8 mouse cellular contexts compared by ENCODE assay signal in the genomic region with DNA sequence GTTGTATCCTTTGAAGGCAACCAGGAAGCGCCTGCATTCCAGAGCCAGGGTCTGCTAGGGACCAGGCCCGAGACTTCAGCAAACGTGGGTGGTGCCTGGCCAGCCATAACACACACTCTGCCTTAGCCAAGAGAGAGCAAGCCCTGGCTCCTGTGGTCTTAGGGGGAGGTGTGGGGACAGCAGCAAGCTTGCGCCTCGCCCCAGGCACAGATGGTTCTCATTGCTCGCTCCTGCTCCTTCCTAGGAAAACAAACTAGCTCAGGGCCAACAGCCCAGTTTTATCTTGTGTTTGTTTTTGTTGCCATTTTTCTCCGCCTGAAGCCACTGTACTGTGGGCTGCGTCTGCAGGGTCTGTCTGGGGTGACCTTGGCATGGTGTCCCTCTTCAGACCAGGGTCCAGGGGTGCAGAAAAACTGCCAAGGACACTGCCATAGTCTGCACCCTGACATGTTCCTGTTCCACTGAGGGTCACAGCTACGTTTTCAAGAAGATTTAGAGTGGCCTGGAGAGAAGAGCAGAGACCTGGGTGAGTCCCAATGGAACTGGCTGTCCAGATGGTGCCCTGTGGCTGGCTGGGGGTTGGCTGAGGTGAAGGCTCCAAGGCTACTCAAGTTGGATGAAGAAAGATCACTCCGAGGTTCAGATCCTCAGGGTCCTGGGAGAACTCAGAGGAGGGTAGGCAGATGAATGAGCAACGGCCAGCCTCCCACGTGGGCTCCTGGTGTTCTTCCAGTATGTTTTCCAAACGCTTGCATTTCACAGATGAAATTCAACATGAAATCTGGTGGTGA. TPM values are rescaled to one million over a fixed set of nuclear protein-coding genes. Genes with fewer than 3 reads are reported as not detected.
DNase-seq lines count a peak whose midpoint lies in the region; ATAC-seq and TF ChIP-seq lines count a peak whose summit lies in the region.

No protein-coding gene starts in this region.

- 0 out of 2 replicates have a peak, but pooled peaks have one; percentile 13 for TF ChIP-seq EP300 in heart, adult 2 months (IDR thresholded peaks at IDR 0.05; ENCODE audit: insufficient read depth, low read depth, low read length)

- TF ChIP-seq CTCF in bone marrow macrophage, adult 2 months (IDR thresholded peaks at IDR 0.05; ENCODE audit: low read depth, low read length): no peak
- no peak for TF ChIP-seq CTCF in heart, adult 2 months (IDR thresholded peaks at IDR 0.05)

- peak overlapping the region; percentile 80 for H3K4me3 ChIP-seq in bone marrow macrophage, adult 2 months (ENCODE audit: insufficient read depth, low read length)
- H3K4me3 ChIP-seq in heart, adult 2 months: no peak overlapping the region
- H3K4me3 ChIP-seq in lung, embryonic 15.5 days: peak overlapping the region; percentile 68

- H3K9me3 ChIP-seq in lung, embryonic 15.5 days: no peaks in the 10 kb centered on the region

- H3K9ac ChIP-seq in heart, adult 2 months (ENCODE audit: low read depth, low read length): no peak overlapping the region; the same call in 1 of the 2 replicates
- peak overlapping the region; percentile 84; the same call in 1 of the 2 replicates for H3K9ac ChIP-seq in lung, embryonic 15.5 days

- DNase-seq in embryo, embryonic 9.5 days (ENCODE audit: extremely low spot score): peak; percentile 55
- peak; percentile 69 to 79 for DNase-seq in heart, adult 2 months
- DNase-seq in kidney, adult 18-20 months: peak; percentile 41
- DNase-seq in skeletal muscle tissue, adult 2 months (ENCODE audit: low read depth, low spot score): peak; percentile 71

- intact Hi-C loops in heart, adult 2 months (cut with DNase I): loop anchor here (5.0 kb wide), 1 partner anchor 38 kb away; the partner anchor contains the start of gene Dnlz

- peak overlapping the region; percentile 68 for H3K4me2 ChIP-seq in lung, embryonic 15.5 days

- no peak for TF ChIP-seq POLR2A in bone marrow macrophage, adult 2 months (IDR thresholded peaks at IDR 0.05; ENCODE audit: borderline replicate concordance, low read depth, low read length)
- no peak for TF ChIP-seq POLR2A in heart, adult 2 months (IDR thresholded peaks at IDR 0.05; ENCODE audit: insufficient read depth, low read depth, low read length)

- H3K27me3 ChIP-seq in heart, adult 2 months (ENCODE audit: control insufficient read depth, insufficient read depth, low read length): no peaks in the 10 kb centered on the region
- no peaks in the 10 kb centered on the region for H3K27me3 ChIP-seq in lung, embryonic 15.5 days

- no peaks in the 10 kb centered on the region for H3K36me3 ChIP-seq in heart, adult 2 months (ENCODE audit: control insufficient read depth, insufficient read depth, low read length)
- no peaks in the 10 kb centered on the region for H3K36me3 ChIP-seq in lung, embryonic 15.5 days

- WGBS in heart, adult 2 months: 52% methylated on average over 13 of the region's 13 CpGs
- whole genome bisulfite sequencing in lung, embryonic 15.5 days: 19% methylated on average over 13 of the region's 13 CpGs

- no peak overlapping the region for H3K27ac ChIP-seq in bone marrow macrophage, adult 2 months (ENCODE audit: insufficient read depth, low read depth, low read length)
- H3K27ac ChIP-seq in heart, adult 2 months: peak overlapping the region; percentile 67
- H3K27ac ChIP-seq in lung, embryonic 15.5 days: peak overlapping the region; percentile 97

- peaks cover 12% of the 10 kb centered on the region for H3K4me1 ChIP-seq in bone marrow macrophage, adult 2 months (ENCODE audit: control insufficient read depth, insufficient read depth, low read length)
- peaks cover 5% of the 10 kb centered on the region for H3K4me1 ChIP-seq in heart, adult 2 months (ENCODE audit: control insufficient read depth, insufficient read depth, low read length)
- H3K4me1 ChIP-seq in lung, embryonic 15.5 days: peaks cover 62% of the 10 kb centered on the region

- ATAC-seq in lung, embryonic 15.5 days (ENCODE audit: borderline replicate concordance, extremely low read depth, low FRiP score, low TSS enrichment): peak; percentile 89
- no peak for ATAC-seq in activated CD4-positive, CD25-positive, alpha-beta regulatory T cell, adult 4 months
- ATAC-seq in erythroid progenitor cell, adult 5-6 weeks (replicated peaks; ENCODE audit: low FRiP score, poor library complexity, severe bottlenecking): no peak

- H3K79me2 ChIP-seq in heart, adult 2 months (replicated peaks; ENCODE audit: control insufficient read depth, insufficient read depth, low read length): no peaks in the 10 kb centered on the region

RNA-seq across cellular contexts. Expression of gene Gpsm1, which starts 0.8 kb away (rescaled TPM):
- polyA plus RNA-seq in bone marrow macrophage, adult 2 months (2012; ENCODE audit: insufficient read depth, insufficient read length, missing spikeins): 5.3 and 5.5 TPM in 2 replicates
- total RNA-seq in heart, adult 2 months (2021): 100 to 1,000 TPM; 169 to 249 TPM
- 301 and 369 TPM in 2 replicates for polyA plus RNA-seq in heart, adult 2 months (2012; rRNA removed)
- 54.6 and 55.3 TPM in 2 replicates for polyA plus RNA-seq in lung, embryonic 15.5 days (2015; fragmentation: Nextera tagmentation; extraction: Ambion mirVana)
- polyA plus RNA-seq in activated CD4-positive, CD25-positive, alpha-beta regulatory T cell, adult 4 months (2017; shearing (Covaris generic)): 1 to 10 TPM; 1.8 to 2.7 TPM
- not detected in 2 replicates for total RNA-seq in erythroid progenitor cell, adult 5-6 weeks (2015; ENCODE audit: low replicate concordance)
- 0.13 and 1.4 TPM in 2 replicates for total RNA-seq in erythroid progenitor cell, adult 5-6 weeks (2017; ENCODE audit: low replicate concordance)

RNA-seq across cellular contexts. Expression of gene Ccdc187, which starts 20.1 kb away (rescaled TPM):
- polyA plus RNA-seq in bone marrow macrophage, adult 2 months (2012; ENCODE audit: insufficient read depth, insufficient read length, missing spikeins): not detected in 2 replicates
- under 1 TPM; 0.09 to 0.13 TPM for total RNA-seq in heart, adult 2 months (2021)
- polyA plus RNA-seq in heart, adult 2 months (2012; rRNA removed): 0.09 and 0.37 TPM in 2 replicates
- polyA plus RNA-seq in lung, embryonic 15.5 days (2015; fragmentation: Nextera tagmentation; extraction: Ambion mirVana): 0.31 and 0.34 TPM in 2 replicates
- not detected for polyA plus RNA-seq in activated CD4-positive, CD25-positive, alpha-beta regulatory T cell, adult 4 months (2017; shearing (Covaris generic))
- not detected in 2 replicates for total RNA-seq in erythroid progenitor cell, adult 5-6 weeks (2015; ENCODE audit: low replicate concordance)
- total RNA-seq in erythroid progenitor cell, adult 5-6 weeks (2017; ENCODE audit: low replicate concordance): not detected in 2 replicates

RNA-seq across cellular contexts. Expression of gene Dnlz, which starts 37.4 kb away (rescaled TPM):
- polyA plus RNA-seq in bone marrow macrophage, adult 2 months (2012; ENCODE audit: insufficient read depth, insufficient read length, missing spikeins): 11.9 and 12.5 TPM in 2 replicates
- total RNA-seq in heart, adult 2 months (2021): 10 to 100 TPM; 23.2 to 25.9 TPM
- 22.6 and 22.7 TPM in 2 replicates for polyA plus RNA-seq in heart, adult 2 months (2012; rRNA removed)
- polyA plus RNA-seq in lung, embryonic 15.5 days (2015; fragmentation: Nextera tagmentation; extraction: Ambion mirVana): 25.5 and 27.3 TPM in 2 replicates
- 1 to 10 TPM; 6.5 to 7.4 TPM for polyA plus RNA-seq in activated CD4-positive, CD25-positive, alpha-beta regulatory T cell, adult 4 months (2017; shearing (Covaris generic))
- 0.72 and 0.84 TPM in 2 replicates for total RNA-seq in erythroid progenitor cell, adult 5-6 weeks (2015; ENCODE audit: low replicate concordance)
- total RNA-seq in erythroid progenitor cell, adult 5-6 weeks (2017; ENCODE audit: low replicate concordance): 1.8 and 2.7 TPM in 2 replicates

RNA-seq across cellular contexts. Expression of gene Card9, which starts 46.2 kb away (rescaled TPM):
- polyA plus RNA-seq in bone marrow macrophage, adult 2 months (2012; ENCODE audit: insufficient read depth, insufficient read length, missing spikeins): 72.6 and 76.8 TPM in 2 replicates
- 1 to 10 TPM; 1.0 to 1.2 TPM for total RNA-seq in heart, adult 2 months (2021)
- polyA plus RNA-seq in heart, adult 2 months (2012; rRNA removed): 2.3 and 4.1 TPM in 2 replicates
- polyA plus RNA-seq in lung, embryonic 15.5 days (2015; fragmentation: Nextera tagmentation; extraction: Ambion mirVana): 1.7 and 3.0 TPM in 2 replicates
- polyA plus RNA-seq in activated CD4-positive, CD25-positive, alpha-beta regulatory T cell, adult 4 months (2017; shearing (Covaris generic)): 1 to 10 TPM; 1.5 to 2.3 TPM
- total RNA-seq in erythroid progenitor cell, adult 5-6 weeks (2015; ENCODE audit: low replicate concordance): 10.9 TPM in 1 of 2 replicates, not detected in the other
- 11.3 and 16.9 TPM in 2 replicates for total RNA-seq in erythroid progenitor cell, adult 5-6 weeks (2017; ENCODE audit: low replicate concordance)
